Mouse (Mus musculus): Measurements from ENCODE around the gene Ccdc124. TPM values are rescaled to one million over a fixed set of nuclear protein-coding genes. Genes with fewer than 3 reads are reported as not detected.
A peak's percentile ranks its signal among the peaks of the same experiment; 100 is the strongest.

Gene Ccdc124
- polyA plus RNA-seq (2015; fragmentation: Nextera tagmentation; extraction: Ambion mirVana): 152 and 167 TPM in 2 replicates

- H3K27ac ChIP-seq (ENCODE audit: low read length): peak within 1 kb of the TSS; percentile 92
- peak within 1 kb of the TSS; percentile 64 for H3K4me2 ChIP-seq (ENCODE audit: low read length)
- peak within 1 kb of the TSS; percentile 92 for H3K4me3 ChIP-seq (replicated peaks; ENCODE audit: low read length)
- peak within 1 kb of the TSS; percentile 80 for H3K9ac ChIP-seq (replicated peaks; ENCODE audit: low read depth, low read length)
- H3K36me3 ChIP-seq (ENCODE audit: control insufficient read depth, insufficient read depth): no peaks in the 10 kb centered on the region
- no peaks in the 10 kb centered on the region for H3K27me3 ChIP-seq (replicated peaks; ENCODE audit: control insufficient read depth, insufficient read depth, low read length)
- WGBS: under 1% methylated on average over 45 of the region's 46 CpGs
- H3K9me3 ChIP-seq (ENCODE audit: control insufficient read depth, low read length): no peaks in the 10 kb centered on the region
- peak; percentile 85 for ATAC-seq
- H3K4me1 ChIP-seq (replicated peaks; ENCODE audit: control insufficient read depth, insufficient read depth, low read length): peaks cover 25% of the 10 kb centered on the region
These were observed at the start of gene Ccdc124 for GRCm38 (mm10) chr8:70873364-70873985. Ccdc124 (minus strand) TSS chr8:70873935.

- H3K36me3 ChIP-seq (ENCODE audit: control insufficient read depth, insufficient read depth): peaks cover 10% of the 10 kb centered on the region
- H3K27me3 ChIP-seq (replicated peaks; ENCODE audit: control insufficient read depth, insufficient read depth, low read length): no peaks in the 10 kb centered on the region
These were observed 46.6 kb upstream of the Ccdc124 start for GRCm38 (mm10) chr8:70920049-70920922.

GRCm38 (mm10) chr8:70914704-70915103 lies 41.0 kb upstream of the Ccdc124 start:
- no peaks in the 10 kb centered on the region for H3K27me3 ChIP-seq (replicated peaks; ENCODE audit: control insufficient read depth, insufficient read depth, low read length)
- ATAC-seq: no peak
- no peak overlapping the region for H3K4me2 ChIP-seq (ENCODE audit: low read length)
- H3K9me3 ChIP-seq (ENCODE audit: control insufficient read depth, low read length): no peaks in the 10 kb centered on the region
- peaks cover 37% of the 10 kb centered on the region for H3K36me3 ChIP-seq (ENCODE audit: control insufficient read depth, insufficient read depth)
- no peak overlapping the region for H3K4me3 ChIP-seq (replicated peaks; ENCODE audit: low read length)
- WGBS: 96% methylated on average over 17 of the region's 17 CpGs
- no peaks in the 10 kb centered on the region for H3K4me1 ChIP-seq (replicated peaks; ENCODE audit: control insufficient read depth, insufficient read depth, low read length)
- no peak overlapping the region for H3K9ac ChIP-seq (replicated peaks; ENCODE audit: low read depth, low read length)
- H3K27ac ChIP-seq (ENCODE audit: low read length): no peak overlapping the region

More at GRCm38 (mm10) chr8:70920049-70920922, 46.6 kb upstream of the Ccdc124 start:
- Histone ChIP-seq H3K4me3 (replicated peaks; ENCODE audit: low read length) (no peak overlapping the region), H3K9ac (replicated peaks; ENCODE audit: low read depth, low read length) (no peak overlapping the region), H3K9me3 (ENCODE audit: control insufficient read depth, low read length) (no peaks in the 10 kb centered on the region), H3K27ac (ENCODE audit: low read length) (no peak overlapping the region), H3K4me2 (ENCODE audit: low read length) (no peak overlapping the region), H3K4me1 (replicated peaks; ENCODE audit: control insufficient read depth, insufficient read depth, low read length) (no peaks in the 10 kb centered on the region)
- ATAC-seq: no peak
- WGBS: 88% methylated on average over 9 of the region's 9 CpGs

GRCm38 (mm10) chr8:70913523-70913922 lies 39.8 kb upstream of the Ccdc124 start:
- H3K27ac ChIP-seq (ENCODE audit: low read length): no peak overlapping the region
- no peak for ATAC-seq

GRCm38 (mm10) chr8:70912955-70913354 lies 39.2 kb upstream of the Ccdc124 start:
- WGBS: 94% methylated on average over 30 of the region's 30 CpGs
- Histone ChIP-seq H3K4me1 (replicated peaks; ENCODE audit: control insufficient read depth, insufficient read depth, low read length) (no peaks in the 10 kb centered on the region), H3K9me3 (ENCODE audit: control insufficient read depth, low read length) (no peaks in the 10 kb centered on the region), H3K36me3 (ENCODE audit: control insufficient read depth, insufficient read depth) (peaks cover 37% of the 10 kb centered on the region), H3K27me3 (replicated peaks; ENCODE audit: control insufficient read depth, insufficient read depth, low read length) (no peaks in the 10 kb centered on the region), H3K27ac (ENCODE audit: low read length) (no peak overlapping the region), H3K4me2 (ENCODE audit: low read length) (no peak overlapping the region), H3K4me3 (replicated peaks; ENCODE audit: low read length) (no peak overlapping the region), H3K9ac (replicated peaks; ENCODE audit: low read depth, low read length) (no peak overlapping the region)
- no peak for ATAC-seq

More at GRCm38 (mm10) chr8:70913523-70913922, 39.8 kb upstream of the Ccdc124 start:
- 95% methylated on average over 26 of the region's 26 CpGs for WGBS
- Histone ChIP-seq H3K27me3 (replicated peaks; ENCODE audit: control insufficient read depth, insufficient read depth, low read length) (no peaks in the 10 kb centered on the region), H3K9ac (replicated peaks; ENCODE audit: low read depth, low read length) (no peak overlapping the region), H3K4me3 (replicated peaks; ENCODE audit: low read length) (no peak overlapping the region), H3K4me2 (ENCODE audit: low read length) (no peak overlapping the region), H3K36me3 (ENCODE audit: control insufficient read depth, insufficient read depth) (peaks cover 37% of the 10 kb centered on the region), H3K9me3 (ENCODE audit: control insufficient read depth, low read length) (no peaks in the 10 kb centered on the region), H3K4me1 (replicated peaks; ENCODE audit: control insufficient read depth, insufficient read depth, low read length) (no peaks in the 10 kb centered on the region)

GRCm38 (mm10) chr8:70911596-70911995 lies 37.9 kb upstream of the Ccdc124 start:
- no peak for ATAC-seq
- Histone ChIP-seq H3K4me2 (ENCODE audit: low read length) (no peak overlapping the region), H3K9ac (replicated peaks; ENCODE audit: low read depth, low read length) (no peak overlapping the region), H3K4me3 (replicated peaks; ENCODE audit: low read length) (no peak overlapping the region), H3K27ac (ENCODE audit: low read length) (no peak overlapping the region), H3K9me3 (ENCODE audit: control insufficient read depth, low read length) (no peaks in the 10 kb centered on the region), H3K27me3 (replicated peaks; ENCODE audit: control insufficient read depth, insufficient read depth, low read length) (no peaks in the 10 kb centered on the region), H3K36me3 (ENCODE audit: control insufficient read depth, insufficient read depth) (peaks cover 31% of the 10 kb centered on the region), H3K4me1 (replicated peaks; ENCODE audit: control insufficient read depth, insufficient read depth, low read length) (peaks cover 5% of the 10 kb centered on the region)
- 84% methylated on average over 5 of the region's 5 CpGs for WGBS

- H3K36me3 ChIP-seq (ENCODE audit: control insufficient read depth, insufficient read depth): peaks cover 2% of the 10 kb centered on the region
- ATAC-seq: no peak
- no peak overlapping the region for H3K27ac ChIP-seq (ENCODE audit: low read length)
- H3K9me3 ChIP-seq (ENCODE audit: control insufficient read depth, low read length): no peaks in the 10 kb centered on the region
- H3K4me3 ChIP-seq (replicated peaks; ENCODE audit: low read length): no peak overlapping the region
- H3K4me2 ChIP-seq (ENCODE audit: low read length): no peak overlapping the region
- peaks cover 12% of the 10 kb centered on the region for H3K27me3 ChIP-seq (replicated peaks; ENCODE audit: control insufficient read depth, insufficient read depth, low read length)
- H3K9ac ChIP-seq (replicated peaks; ENCODE audit: low read depth, low read length): no peak overlapping the region
- peaks cover 14% of the 10 kb centered on the region for H3K4me1 ChIP-seq (replicated peaks; ENCODE audit: control insufficient read depth, insufficient read depth, low read length)
- 97% methylated on average over 2 of the region's 2 CpGs for WGBS
These were observed 33.8 kb upstream of the Ccdc124 start for GRCm38 (mm10) chr8:70907518-70907917.

- Histone ChIP-seq H3K9me3 (ENCODE audit: control insufficient read depth, low read length) (no peaks in the 10 kb centered on the region), H3K9ac (replicated peaks; ENCODE audit: low read depth, low read length) (peak within 1 kb of the TSS; percentile 91), H3K4me1 (replicated peaks; ENCODE audit: control insufficient read depth, insufficient read depth, low read length) (peaks cover 14% of the 10 kb centered on the region), H3K4me2 (ENCODE audit: low read length) (peak within 1 kb of the TSS; percentile 85), H3K4me3 (replicated peaks; ENCODE audit: low read length) (peak within 1 kb of the TSS; percentile 87), H3K27me3 (replicated peaks; ENCODE audit: control insufficient read depth, insufficient read depth, low read length) (peaks cover 12% of the 10 kb centered on the region), H3K27ac (ENCODE audit: low read length) (peak within 1 kb of the TSS; percentile 85), H3K36me3 (ENCODE audit: control insufficient read depth, insufficient read depth) (no peaks in the 10 kb centered on the region)
- under 1% methylated on average over 78 of the region's 86 CpGs for WGBS
- peak; percentile 96 for ATAC-seq
These were observed 32.3 kb upstream of the Ccdc124 start, which contains the start of gene Map1s for GRCm38 (mm10) chr8:70905831-70906736. Map1s (plus strand) TSS chr8:70905932.

All from forebrain, embryonic 16.5 days (tissue).